Mouse (Mus musculus) cerebellum, adult 18-20 months (tissue): ENCODE measurements around the gene Cd81.

Experiments used
- DNase-seq, 2 experiments: peaks; one replicate each; pipeline ENCODE4 v3.0.0; 2021

Cd81 gene

DNA sequence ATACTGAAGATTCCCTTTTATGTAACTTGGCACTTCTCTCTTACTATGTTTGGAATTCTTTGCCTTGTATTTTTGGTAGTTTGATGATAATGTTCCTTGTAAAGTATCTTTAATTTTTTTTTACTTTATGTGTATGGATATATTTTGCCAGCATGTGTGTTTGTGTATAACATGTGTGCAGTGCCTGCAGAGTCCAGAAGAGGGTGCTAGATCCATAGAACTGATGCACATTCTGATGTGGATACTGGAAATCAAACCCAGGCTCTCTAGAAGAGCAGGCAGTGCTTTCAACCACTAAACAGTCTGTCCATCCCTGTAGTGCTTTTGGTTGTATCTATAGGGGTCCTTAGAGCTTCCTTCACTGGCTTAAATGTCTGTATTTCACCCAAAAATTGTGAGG lies 62.2 kb downstream of the Cd81 start:
- no peak for DNase-seq

GRCm38 (mm10) chr7:143116521-143116920 lies 64.0 kb downstream of the Cd81 start:
- no peak for DNase-seq
